Mouse (Mus musculus) inflammation-experienced regulatory T-cells, adult 6 months (primary cell): ENCODE data around the gene Klhl32. TPM values are rescaled to one million over a fixed set of nuclear protein-coding genes. Genes with fewer than 3 reads are reported as not detected.

ENCODE experiments used
- polyA plus RNA-seq, 3 experiments: library from polyadenylated mRNA; unstranded; fragments of 100-300 nt; shearing (Covaris generic); gene quantifications; one replicate each; pipeline ENCODE4 v1.2.1; 2017

Gene Klhl32
- polyA plus RNA-seq, 3 experiments from 2014 or later, result 0.45 to 0.54 (median 0.46) TPM

Other genes starting within 250 kb of the Klhl32 start
- 10 to 100 TPM; 25.0 to 33.1 (median 31.6) TPM for gene Ndufaf4, start 47.0 kb upstream of the Klhl32 start, polyA plus RNA-seq
- gene Gpr63, start 115.3 kb upstream of the Klhl32 start, polyA plus RNA-seq, result under 1 TPM in 1 of 3 experiments, not detected in 2; 0.13 TPM